Mouse (Mus musculus): ENCODE measurements around the gene Lrba. TPM values are rescaled to one million over a fixed set of nuclear protein-coding genes. Genes with fewer than 3 reads are reported as not detected.

Gene Lrba
- polyA plus RNA-seq, 1 experiment from 2014 or later: 6.7 TPM

DNA sequence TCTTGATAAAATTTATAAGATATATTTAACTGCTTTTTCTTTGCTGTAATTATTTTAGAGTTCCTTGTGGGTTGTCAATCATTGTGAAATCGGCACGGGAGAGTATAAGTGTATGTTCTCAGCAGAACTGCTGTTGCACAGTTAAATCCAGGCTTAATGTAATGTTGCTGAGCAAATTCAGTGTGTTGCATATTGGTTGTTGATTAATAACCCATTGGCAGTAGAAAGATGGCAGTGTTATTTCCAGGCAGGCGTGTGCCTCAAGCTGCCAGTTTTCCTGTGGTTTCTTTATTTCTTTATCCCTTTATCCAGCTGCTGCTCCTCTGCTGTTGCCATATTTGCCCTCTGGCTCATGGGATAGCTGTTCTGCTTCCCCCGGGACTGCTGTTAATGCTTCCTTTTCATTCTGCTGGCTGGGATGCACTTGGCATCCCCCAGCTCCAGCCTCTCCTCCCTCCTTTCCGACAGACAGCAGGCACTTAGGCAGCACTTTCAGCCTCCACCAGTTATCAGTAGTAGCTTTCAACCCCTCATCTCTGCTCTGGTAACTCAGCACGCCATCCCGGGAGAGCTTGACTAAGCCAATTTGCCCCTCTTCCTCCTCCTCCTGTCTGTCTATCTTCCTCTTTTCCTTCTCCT is 463.2 kb downstream of the Lrba start:
- Histone ChIP-seq H3K4me3 (ENCODE audit: inconsistent target) (no peak overlapping the region), H3K36me3 (ENCODE audit: inconsistent target) (no peaks in the 10 kb centered on the region), H3K27ac (no peak overlapping the region), H3K79me2 (ENCODE audit: inconsistent target) (no peaks in the 10 kb centered on the region)
- 87% methylated on average over 7 of the region's 7 CpGs for WGBS (ENCODE audit: missing documents)

DNA sequence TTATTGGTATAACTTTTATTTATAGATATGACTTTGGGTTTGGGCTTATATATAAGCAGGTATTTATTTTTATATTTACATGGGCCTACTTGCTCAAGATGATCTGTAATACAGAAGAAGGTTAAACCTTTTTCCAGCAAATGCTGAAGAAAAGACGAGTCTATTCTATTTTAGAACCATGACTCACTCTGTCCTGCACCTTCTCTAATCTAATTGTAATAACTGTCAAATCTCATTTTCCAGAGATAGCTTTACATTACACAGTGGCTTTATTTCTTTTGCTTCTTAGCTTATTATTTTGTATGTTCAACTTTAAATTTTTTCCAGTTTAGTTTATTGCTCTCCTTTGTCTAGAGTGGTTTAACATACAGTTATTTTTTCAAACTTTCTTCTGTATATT is 464.0 kb downstream of the Lrba start:
- H3K4me3 ChIP-seq (ENCODE audit: inconsistent target): no peak overlapping the region
- no peaks in the 10 kb centered on the region for H3K36me3 ChIP-seq (ENCODE audit: inconsistent target)
- 73% methylated on average over 1 of the region's 1 CpGs for WGBS (ENCODE audit: missing documents)
- no peak overlapping the region for H3K27ac ChIP-seq
- H3K79me2 ChIP-seq (ENCODE audit: inconsistent target): no peaks in the 10 kb centered on the region

DNA sequence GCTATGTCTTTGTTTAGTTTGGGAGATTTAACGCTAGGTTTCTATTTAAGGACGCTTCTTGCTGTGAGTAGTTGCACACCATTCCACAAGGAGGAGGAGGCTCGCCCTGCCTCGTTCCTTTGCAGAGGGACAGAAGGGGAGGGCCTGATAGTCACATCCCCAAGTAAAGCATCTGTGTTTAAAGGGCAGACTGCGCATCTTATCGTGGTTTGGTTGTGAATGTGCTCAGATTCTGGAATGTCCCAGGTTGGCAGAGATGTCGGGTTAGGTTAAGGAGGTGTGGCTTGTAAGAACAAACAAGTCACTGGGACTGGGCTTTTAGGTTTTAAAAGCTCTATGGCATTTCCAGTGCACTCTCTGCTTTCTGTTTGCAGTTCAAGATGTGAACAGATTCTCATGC is 464.8 kb downstream of the Lrba start:
- Histone ChIP-seq H3K79me2 (ENCODE audit: inconsistent target) (no peaks in the 10 kb centered on the region), H3K36me3 (ENCODE audit: inconsistent target) (no peaks in the 10 kb centered on the region), H3K27ac (no peak overlapping the region), H3K4me3 (ENCODE audit: inconsistent target) (no peak overlapping the region)
- 90% methylated on average over 7 of the region's 7 CpGs for WGBS (ENCODE audit: missing documents)

- Histone ChIP-seq H3K4me3 (ENCODE audit: inconsistent target) (no peak overlapping the region), H3K79me2 (ENCODE audit: inconsistent target) (no peaks in the 10 kb centered on the region), H3K36me3 (ENCODE audit: inconsistent target) (no peaks in the 10 kb centered on the region), H3K27ac (no peak overlapping the region)
Observed at GRCm38 (mm10) chr3:86692779-86693178, 468.3 kb downstream of the Lrba start.

DNA sequence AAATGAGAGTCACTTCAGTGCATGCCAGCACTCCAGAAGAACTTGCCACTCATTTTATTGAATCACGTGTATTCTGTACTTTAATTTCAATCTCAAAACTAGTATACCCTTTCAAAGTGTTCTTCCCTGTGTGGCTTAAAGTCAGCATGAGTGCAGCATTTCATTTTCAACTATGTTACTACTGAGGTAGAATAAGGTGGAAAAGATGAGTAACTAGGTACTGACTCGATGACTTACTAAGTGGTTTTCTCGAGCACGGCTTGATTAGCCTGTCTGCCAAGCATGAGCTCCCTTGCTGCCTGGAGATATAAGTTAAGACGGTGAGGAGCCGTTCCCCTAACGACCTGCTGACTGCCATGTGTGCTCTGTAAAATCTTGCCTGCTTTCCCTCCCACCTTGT is 469.1 kb downstream of the Lrba start:
- WGBS (ENCODE audit: missing documents): 97% methylated on average over 7 of the region's 7 CpGs
- H3K79me2 ChIP-seq (ENCODE audit: inconsistent target): no peaks in the 10 kb centered on the region
- H3K27ac ChIP-seq: no peak overlapping the region
- no peaks in the 10 kb centered on the region for H3K36me3 ChIP-seq (ENCODE audit: inconsistent target)
- H3K4me3 ChIP-seq (ENCODE audit: inconsistent target): no peak overlapping the region

DNA sequence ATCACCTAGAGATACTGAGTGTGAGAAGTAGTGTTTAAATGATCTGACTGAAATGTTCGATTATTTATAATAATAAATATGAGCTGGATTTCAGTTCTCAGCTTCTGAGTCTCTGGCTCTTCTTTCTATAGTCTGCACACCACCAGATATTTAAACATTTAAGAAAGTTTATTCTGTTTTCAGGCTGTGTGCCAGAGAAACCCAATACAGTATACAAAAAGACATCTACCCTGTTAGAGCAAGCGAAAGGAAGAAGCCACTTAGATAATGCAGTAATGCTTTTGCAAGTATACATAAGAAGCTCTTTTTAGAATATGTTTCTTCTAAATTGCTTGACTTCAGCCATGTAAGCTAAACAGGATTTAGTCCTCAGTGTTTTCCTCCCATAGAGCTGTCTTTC is 474.5 kb downstream of the Lrba start:
- Histone ChIP-seq H3K4me3 (ENCODE audit: inconsistent target) (no peak overlapping the region), H3K79me2 (ENCODE audit: inconsistent target) (no peaks in the 10 kb centered on the region), H3K27ac (no peak overlapping the region), H3K36me3 (ENCODE audit: inconsistent target) (no peaks in the 10 kb centered on the region)
- 96% methylated on average over 2 of the region's 2 CpGs for WGBS (ENCODE audit: missing documents)

- WGBS (ENCODE audit: missing documents): 100% methylated on average over 1 of the region's 1 CpGs
- Histone ChIP-seq H3K36me3 (ENCODE audit: inconsistent target) (no peaks in the 10 kb centered on the region), H3K79me2 (ENCODE audit: inconsistent target) (no peaks in the 10 kb centered on the region), H3K27ac (no peak overlapping the region), H3K4me3 (ENCODE audit: inconsistent target) (no peak overlapping the region)
Observed at GRCm38 (mm10) chr3:86701163-86701563, 476.7 kb downstream of the Lrba start.

DNA sequence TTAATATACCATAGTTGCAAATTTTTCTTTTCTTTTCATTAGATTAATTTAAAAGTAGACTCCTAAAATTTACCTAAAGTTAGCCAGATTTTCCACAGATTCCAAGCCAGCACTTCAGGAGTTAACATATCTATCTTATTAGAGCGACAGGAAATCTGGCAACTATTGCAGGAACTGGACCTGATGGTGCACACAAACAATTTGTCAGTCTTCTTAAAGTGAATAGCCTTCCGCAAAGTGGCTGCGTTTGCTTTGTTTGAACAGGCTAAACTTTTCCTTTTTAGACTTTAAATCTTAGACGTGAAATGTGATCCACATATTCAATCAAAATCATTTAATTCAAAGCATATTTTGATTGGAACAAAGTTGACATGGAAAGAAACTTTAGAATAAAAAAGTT is 485.0 kb downstream of the Lrba start:
- WGBS (ENCODE audit: missing documents): 50% methylated on average over 4 of the region's 4 CpGs
- H3K79me2 ChIP-seq (ENCODE audit: inconsistent target): no peaks in the 10 kb centered on the region

DNA sequence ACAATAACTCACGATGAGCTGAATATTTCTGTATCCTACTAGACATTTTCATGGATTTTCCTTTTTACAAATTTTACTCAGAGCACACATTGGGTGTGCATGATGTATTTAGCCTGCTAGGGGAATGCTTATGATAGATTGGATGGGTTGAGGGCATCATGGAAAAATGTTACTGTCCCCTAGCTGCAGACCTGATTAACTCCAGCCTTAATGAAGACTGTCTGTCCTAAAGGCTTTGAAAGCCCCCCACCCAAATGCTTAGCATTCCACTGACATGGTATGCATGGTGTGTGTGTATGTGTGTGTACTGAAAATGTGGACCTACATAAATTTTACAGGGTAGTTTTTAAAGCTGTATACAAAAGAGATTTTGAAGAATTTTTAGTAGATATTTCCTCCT is 487.1 kb downstream of the Lrba start:
- WGBS (ENCODE audit: missing documents): 100% methylated on average over 1 of the region's 1 CpGs
- H3K4me3 ChIP-seq (ENCODE audit: inconsistent target): no peak overlapping the region
- H3K27ac ChIP-seq: no peak overlapping the region
- no peaks in the 10 kb centered on the region for H3K79me2 ChIP-seq (ENCODE audit: inconsistent target)
- no peaks in the 10 kb centered on the region for H3K36me3 ChIP-seq (ENCODE audit: inconsistent target)

More for the DNA sequence above, 485.0 kb downstream of the Lrba start:
- H3K27ac ChIP-seq: no peak overlapping the region
- no peaks in the 10 kb centered on the region for H3K36me3 ChIP-seq (ENCODE audit: inconsistent target)
- H3K4me3 ChIP-seq (ENCODE audit: inconsistent target): no peak overlapping the region

DNA sequence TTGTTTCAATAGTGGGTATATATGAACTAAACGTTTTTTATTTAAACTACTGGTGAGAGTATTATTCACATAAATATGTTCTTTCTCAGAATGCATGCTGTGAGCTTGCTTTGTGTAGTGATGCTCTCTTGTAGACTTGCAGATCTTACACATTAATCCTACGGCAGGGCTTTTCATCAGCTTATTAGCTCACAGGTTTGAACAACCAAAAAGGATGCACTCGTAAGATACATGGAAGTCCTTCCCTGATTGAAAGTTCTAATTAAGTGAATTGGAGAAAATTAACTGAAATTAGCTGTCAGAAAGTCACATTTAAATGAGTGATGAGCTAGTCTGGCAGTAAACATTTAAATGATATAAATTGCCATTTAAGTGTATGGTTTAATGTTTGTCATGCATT is 488.3 kb downstream of the Lrba start:
- H3K79me2 ChIP-seq (ENCODE audit: inconsistent target): no peaks in the 10 kb centered on the region
- no peaks in the 10 kb centered on the region for H3K36me3 ChIP-seq (ENCODE audit: inconsistent target)
- H3K27ac ChIP-seq: no peak overlapping the region
- 94% methylated on average over 3 of the region's 3 CpGs for WGBS (ENCODE audit: missing documents)
- H3K4me3 ChIP-seq (ENCODE audit: inconsistent target): no peak overlapping the region

GRCm38 (mm10) chr3:86714446-86714845 is 490.0 kb downstream of the Lrba start:
- Histone ChIP-seq H3K27ac (no peak overlapping the region), H3K4me3 (ENCODE audit: inconsistent target) (no peak overlapping the region), H3K36me3 (ENCODE audit: inconsistent target) (no peaks in the 10 kb centered on the region), H3K79me2 (ENCODE audit: inconsistent target) (no peaks in the 10 kb centered on the region)
- 76% methylated on average over 2 of the region's 2 CpGs for WGBS (ENCODE audit: missing documents)

DNA sequence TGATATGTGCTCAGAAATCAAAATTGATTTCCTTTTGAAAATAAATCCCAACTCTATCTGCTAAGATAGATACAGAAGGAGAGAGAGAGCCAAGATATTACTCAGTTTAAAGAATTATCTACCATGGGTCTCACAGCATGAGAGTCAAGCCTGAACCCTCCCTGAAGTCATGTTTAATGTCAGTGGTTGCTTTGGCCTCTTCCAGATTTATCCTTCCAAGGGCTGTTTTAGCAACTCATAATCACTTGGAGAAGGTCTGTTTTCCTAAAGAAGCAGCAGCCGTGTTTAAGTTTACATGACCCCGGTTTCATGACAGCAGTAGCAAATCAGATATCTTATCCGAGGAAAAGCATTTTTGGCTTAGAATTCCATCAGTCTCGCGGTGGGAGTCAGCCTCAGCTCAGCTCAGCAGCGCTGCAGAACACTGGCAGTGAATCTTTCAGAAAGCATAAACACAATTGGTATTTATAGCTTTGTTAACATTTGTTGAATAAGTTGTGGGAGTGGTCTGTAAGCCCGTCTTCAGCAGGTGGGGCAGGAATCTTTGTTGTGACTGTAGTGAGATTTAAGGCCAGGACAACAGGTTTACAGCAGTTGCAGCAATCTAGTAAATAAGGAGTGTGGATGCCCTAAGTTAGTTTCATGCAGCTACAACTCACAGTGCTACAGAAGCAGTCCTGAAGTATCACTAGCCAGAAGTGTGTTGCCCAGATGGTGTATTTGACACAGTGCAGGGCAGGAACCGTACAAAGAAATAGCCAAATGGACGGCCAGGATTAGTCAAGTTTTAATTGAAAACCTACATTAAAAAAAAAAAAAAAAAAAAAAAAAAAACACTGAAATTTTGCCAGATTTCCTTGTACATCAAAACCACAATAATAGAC is 499.2 kb downstream of the Lrba start:
- Histone ChIP-seq H3K4me3 (ENCODE audit: inconsistent target) (no peak overlapping the region), H3K27ac (no peak overlapping the region), H3K79me2 (ENCODE audit: inconsistent target) (no peaks in the 10 kb centered on the region), H3K36me3 (ENCODE audit: inconsistent target) (no peaks in the 10 kb centered on the region)
- 82% methylated on average over 9 of the region's 9 CpGs for WGBS (ENCODE audit: missing documents)

- no peaks in the 10 kb centered on the region for H3K36me3 ChIP-seq (ENCODE audit: inconsistent target)
- WGBS (ENCODE audit: missing documents): 98% methylated on average over 9 of the region's 9 CpGs
- no peak overlapping the region for H3K4me3 ChIP-seq (ENCODE audit: inconsistent target)
Observed at GRCm38 (mm10) chr3:86725113-86725512, 500.6 kb downstream of the Lrba start.

DNA sequence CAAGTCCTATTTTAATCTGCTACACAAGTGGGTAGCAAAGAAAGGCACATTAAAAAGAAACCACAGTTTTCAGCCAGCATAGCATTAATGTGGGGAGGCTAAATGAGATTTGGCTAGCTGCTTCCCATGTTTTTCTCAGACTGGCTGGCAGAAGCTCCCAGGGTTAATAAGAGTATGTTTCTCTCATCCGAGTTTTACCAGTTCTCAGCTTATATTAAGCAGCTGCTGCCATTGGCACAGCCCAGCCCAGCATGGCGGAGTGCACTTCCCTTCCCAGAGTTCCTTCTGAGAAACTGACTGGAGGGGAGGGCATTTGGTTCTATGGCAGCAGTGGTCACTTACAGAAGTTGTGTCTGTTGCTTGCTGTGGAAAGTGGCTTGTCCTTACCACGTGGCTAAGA is 514.4 kb downstream of the Lrba start:
- WGBS (ENCODE audit: missing documents): 96% methylated on average over 3 of the region's 3 CpGs
- H3K4me3 ChIP-seq (ENCODE audit: inconsistent target): no peak overlapping the region
- H3K36me3 ChIP-seq (ENCODE audit: inconsistent target): no peaks in the 10 kb centered on the region
- H3K79me2 ChIP-seq (ENCODE audit: inconsistent target): no peaks in the 10 kb centered on the region
- H3K27ac ChIP-seq: no peak overlapping the region

More at GRCm38 (mm10) chr3:86725113-86725512, 500.6 kb downstream of the Lrba start:
- H3K79me2 ChIP-seq (ENCODE audit: inconsistent target): no peaks in the 10 kb centered on the region
- no peak overlapping the region for H3K27ac ChIP-seq

DNA sequence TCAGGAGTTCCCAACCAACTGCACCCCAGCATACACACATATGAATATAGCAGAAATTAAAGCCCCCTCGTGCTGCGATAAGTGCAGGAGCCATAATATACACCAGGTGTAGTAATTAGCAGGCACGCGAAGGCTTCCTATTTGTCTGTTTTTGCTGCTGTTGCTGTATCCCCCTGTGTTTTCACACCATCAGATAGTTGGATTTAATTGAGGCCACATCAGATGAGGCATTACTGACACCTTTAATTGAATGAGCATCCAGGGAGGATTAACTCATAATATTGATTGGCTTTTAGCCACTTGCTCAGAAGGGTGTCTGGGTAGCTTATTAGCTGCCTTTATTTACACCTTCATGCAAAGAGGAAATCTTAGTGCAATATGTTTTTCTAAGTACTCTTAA is 515.3 kb downstream of the Lrba start:
- Histone ChIP-seq H3K79me2 (ENCODE audit: inconsistent target) (no peaks in the 10 kb centered on the region), H3K36me3 (ENCODE audit: inconsistent target) (no peaks in the 10 kb centered on the region), H3K27ac (no peak overlapping the region), H3K4me3 (ENCODE audit: inconsistent target) (no peak overlapping the region)
- WGBS (ENCODE audit: missing documents): 100% methylated on average over 4 of the region's 4 CpGs

Data from macrophage (primary cell).